Mouse (Mus musculus) midbrain, embryonic 11.5 days (tissue): ENCODE measurements around the gene Qprt. TPM values are rescaled to one million over a fixed set of nuclear protein-coding genes. Genes with fewer than 3 reads are reported as not detected.
"Not testable (repeated sequence)": the region's sequence is repeated elsewhere in the genome, so short reads cannot be mapped to it uniquely, and the experiment has no call there.

Source experiments
- ATAC-seq: fragments of 200-750 bp; cut with Nextera tagmentation; 2 replicates; pipeline ENCODE4 v1.8.0; 2017; ENCODE audit warnings: moderate TSS enrichment, moderate library complexity; ENCODE audit not compliant: low FRiP score
- DNase-seq: peaks from one replicate; pipeline ENCODE4 v3.0.0; 2015; ENCODE audit warnings: low spot score; ENCODE audit errors: missing footprints
- H3K27ac ChIP-seq: fragments of 300-500 bp; sonication (generic); 2 replicates; pipeline ENCODE4 v1.5.1; 2014; ENCODE audit warnings: low read depth, low read length
- H3K27me3 ChIP-seq: fragments of 300-500 bp; sonication (generic); 2 replicates; pipeline ENCODE4 v1.6.1; 2014; ENCODE audit warnings: mild to moderate bottlenecking, low read length, moderate library complexity, mixed read lengths; ENCODE audit not compliant: control insufficient read depth, insufficient read depth
- H3K36me3 ChIP-seq: fragments of 300-500 bp; sonication (generic); 2 replicates; pipeline ENCODE4 v1.6.1; 2014; ENCODE audit warnings: mild to moderate bottlenecking, low read length, moderate library complexity, mixed read lengths; ENCODE audit not compliant: control insufficient read depth, insufficient read depth
- H3K4me1 ChIP-seq: fragments of 300-500 bp; sonication (generic); 2 replicates; pipeline ENCODE4 v1.6.1; 2014; ENCODE audit warnings: low read length; ENCODE audit not compliant: control insufficient read depth, insufficient read depth
- H3K4me2 ChIP-seq: fragments of 300-500 bp; sonication (generic); 2 replicates; pipeline ENCODE4 v1.6.1; 2014; ENCODE audit warnings: mild to moderate bottlenecking, moderate library complexity
- H3K4me3 ChIP-seq: fragments of 300-500 bp; sonication (generic); 2 replicates; pipeline ENCODE4 v1.5.1; 2014; ENCODE audit warnings: low read depth, low read length
- H3K9ac ChIP-seq: fragments of 300-500 bp; sonication (generic); 2 replicates; pipeline ENCODE4 v1.6.1; 2014; ENCODE audit warnings: low read length
- H3K9me3 ChIP-seq: fragments of 300-500 bp; sonication (generic); 2 replicates; pipeline ENCODE4 v1.6.1; 2016; ENCODE audit warnings: low read length; ENCODE audit not compliant: control insufficient read depth
- WGBS: fragments of 180-500 bp; shearing (Covaris S2); extraction: QIAGEN DNeasy Blood & Tissue Kit; methylation state at CpG from one replicate; pipeline ENCODE4 v1.1.7; 2014; 5-methylcytosine and 5-hydroxymethylcytosine counted together
- polyA plus RNA-seq: library from polyadenylated mRNA; unstranded; fragments of >200 nt; fragmentation: Nextera tagmentation; extraction: Ambion mirVana; gene quantifications from 2 replicates; pipeline ENCODE4 v1.2.1, GENCODE M21; 2014

Qprt gene
- polyA plus RNA-seq, 1 experiment from 2014 or later, result 5.7 TPM

DNA sequence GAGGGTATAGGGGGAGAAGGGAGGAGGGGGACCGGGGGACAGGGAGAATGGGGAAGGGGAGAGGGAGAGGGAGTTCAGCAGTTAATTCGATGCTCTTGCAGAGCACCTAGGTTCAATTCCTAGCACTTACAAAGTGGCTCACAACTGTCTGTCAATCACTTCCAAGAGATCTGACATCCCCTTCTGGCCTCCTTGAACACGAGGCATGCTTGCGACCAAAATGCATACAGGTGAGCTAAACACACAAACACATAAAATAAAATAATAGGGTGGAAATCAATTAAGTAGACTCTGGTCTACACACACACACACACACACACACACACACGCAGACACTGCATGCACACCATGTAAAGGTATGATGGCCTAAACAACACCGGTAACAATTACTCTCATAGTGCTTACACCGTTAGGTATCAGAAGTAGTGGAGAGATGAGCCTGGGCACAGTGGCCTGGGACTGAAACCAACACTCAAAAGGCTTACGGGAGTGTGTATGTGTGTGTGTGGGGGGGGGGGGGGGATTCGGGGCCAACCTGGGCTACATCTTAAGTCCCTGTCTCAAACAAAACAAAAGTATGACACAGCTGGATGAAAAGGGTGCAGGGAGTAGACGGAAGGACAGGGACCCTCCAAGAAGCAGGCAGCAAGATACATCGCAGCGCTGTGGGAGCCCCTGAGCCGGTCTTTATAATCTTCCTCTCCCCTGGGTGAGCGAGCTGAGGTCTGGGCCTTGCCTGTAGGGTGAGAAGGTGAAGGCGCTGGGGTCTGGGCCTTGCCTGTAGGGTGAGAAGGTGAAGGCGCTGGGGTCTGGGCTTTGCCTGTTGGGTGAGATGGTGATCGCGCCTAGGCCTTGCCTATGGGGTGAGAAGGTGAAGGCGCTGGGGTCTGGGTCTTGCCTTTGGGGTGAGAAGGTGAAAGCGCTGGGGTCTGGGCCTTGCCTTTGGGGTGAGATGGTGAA lies 31.6 kb downstream of the Qprt start:
- ATAC-seq (no peak), DNase-seq (no peak)
- H3K9me3 ChIP-seq, result no peaks in the 10 kb centered on the region
- no peak overlapping the region for H3K9ac ChIP-seq
- H3K27ac ChIP-seq, result no peak overlapping the region
- no peaks in the 10 kb centered on the region for H3K27me3 ChIP-seq
- no peaks in the 10 kb centered on the region for H3K36me3 ChIP-seq
- no peak overlapping the region for H3K4me3 ChIP-seq
- 86% methylated on average over 20 of the region's 20 CpGs for WGBS
- no peak overlapping the region for H3K4me2 ChIP-seq
- H3K4me1 ChIP-seq, result peaks cover 6% of the 10 kb centered on the region; the same call in 1 of the 2 replicates

DNA sequence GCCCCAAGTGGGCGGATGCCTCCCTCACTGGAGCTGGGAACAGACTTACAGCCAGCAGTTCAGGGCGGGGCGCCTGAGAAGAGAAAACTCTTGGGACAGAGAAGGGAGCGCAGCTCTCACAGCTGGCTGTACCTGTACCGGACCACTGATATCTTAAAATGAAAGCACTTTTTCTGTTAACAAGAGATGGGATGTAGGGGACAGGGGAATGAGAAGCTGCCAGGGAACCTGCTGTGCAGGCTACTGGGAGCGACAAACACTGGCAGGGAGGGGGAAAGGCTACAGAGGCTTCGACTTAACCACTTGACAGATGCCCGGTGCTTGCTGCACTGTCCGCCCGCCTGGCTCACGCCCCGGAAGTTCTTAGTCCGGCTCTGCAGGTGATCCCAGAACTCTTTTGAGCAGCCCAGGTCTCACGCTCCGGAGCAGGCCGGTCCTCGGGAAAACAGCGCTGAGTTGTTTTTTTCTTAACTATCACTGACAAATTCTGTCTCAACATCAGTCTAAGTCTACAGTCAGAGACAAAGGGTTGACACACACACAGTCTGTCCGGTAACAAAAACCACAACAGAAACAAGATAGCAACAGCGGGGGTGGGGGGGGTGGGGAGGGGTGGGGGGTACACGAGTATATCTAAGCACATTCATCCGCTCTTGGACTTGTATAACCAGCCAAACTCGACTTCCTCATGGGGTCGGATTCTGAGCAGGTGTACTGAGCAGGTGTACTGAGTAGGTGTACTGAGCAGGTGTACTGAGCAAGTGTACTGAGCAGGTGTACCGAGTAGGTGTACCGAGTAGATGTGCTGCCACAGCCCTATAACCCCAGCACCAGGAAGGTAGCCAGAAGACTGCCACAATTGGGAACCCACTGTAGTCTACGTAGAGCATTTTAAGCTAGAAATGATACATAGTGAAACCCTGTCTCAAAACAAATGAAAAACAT lies 32.9 kb downstream of the Qprt start:
- peaks cover 6% of the 10 kb centered on the region; the same call in 1 of the 2 replicates for H3K4me1 ChIP-seq
- H3K36me3 ChIP-seq, result no peaks in the 10 kb centered on the region
- H3K27ac ChIP-seq, result no peak overlapping the region
- H3K4me3 ChIP-seq, result no peak overlapping the region
- H3K9ac ChIP-seq, result peak overlapping the region; percentile 52
- DNase-seq (no peak), ATAC-seq (no peak)
- no peaks in the 10 kb centered on the region for H3K27me3 ChIP-seq
- 23% methylated on average over 27 of the region's 27 CpGs for WGBS
- H3K4me2 ChIP-seq, result peak overlapping the region; percentile 38
- no peaks in the 10 kb centered on the region for H3K9me3 ChIP-seq

DNA sequence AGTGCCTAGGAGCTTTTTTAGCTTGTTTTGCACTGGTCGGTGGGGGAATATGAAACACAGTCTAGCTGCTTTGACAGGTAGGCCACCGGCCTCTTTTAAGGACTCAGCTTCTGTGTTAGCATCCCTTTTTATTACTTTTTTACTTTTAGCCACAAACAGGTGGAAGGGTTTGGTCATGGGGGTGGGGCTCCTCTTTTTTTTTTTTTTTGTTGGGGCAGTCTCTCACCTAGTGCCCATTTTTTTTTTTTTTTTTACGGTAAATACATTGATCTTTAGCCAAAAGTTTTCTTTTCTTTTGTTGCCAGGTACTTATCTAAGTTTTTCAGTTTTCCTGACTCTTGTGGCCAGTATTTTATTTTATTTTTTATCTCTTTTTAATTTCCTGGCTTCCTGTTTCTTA lies 33.9 kb downstream of the Qprt start:
- WGBS, result 89% methylated on average over 3 of the region's 3 CpGs

DNA sequence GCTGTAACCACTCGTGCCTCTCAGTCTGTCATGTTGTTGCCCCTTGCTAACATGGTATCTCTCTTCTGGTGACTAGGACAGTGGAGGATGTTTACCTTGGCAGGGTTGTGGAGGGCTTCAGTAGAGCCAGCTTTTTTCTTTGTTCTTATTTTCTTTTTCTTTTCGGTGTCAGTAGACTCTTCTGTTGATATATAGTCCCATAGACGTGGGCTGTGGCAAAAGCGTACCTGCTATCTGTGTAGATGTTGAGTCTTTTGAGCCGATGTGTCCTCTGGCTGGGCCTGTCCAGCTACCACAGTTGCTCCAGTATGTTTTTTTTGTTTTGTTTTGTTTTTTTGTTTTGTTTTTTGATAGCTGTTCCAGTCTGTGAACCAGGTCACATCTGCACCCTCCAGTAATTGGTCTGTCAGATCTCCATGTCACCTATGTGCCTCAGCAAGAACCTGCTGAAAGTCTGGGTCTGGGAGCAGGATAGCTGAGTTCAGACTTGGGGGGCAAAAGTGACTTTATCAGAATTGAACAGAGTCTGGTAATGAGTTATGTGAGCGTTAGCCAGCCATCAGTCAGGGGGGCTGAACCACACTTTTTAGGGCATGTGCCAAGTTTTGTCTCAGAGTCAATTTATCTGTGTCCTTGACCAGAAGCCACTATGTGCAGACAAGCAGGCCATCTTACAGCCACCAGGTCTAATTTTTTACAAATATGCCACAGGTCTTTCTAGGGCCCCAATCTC lies 34.6 kb downstream of the Qprt start, which contains the start of gene Zg16:
Zg16 (minus strand) TSS at position 51 of the 733 bp plus-strand sequence.
- not testable (repeated sequence) for H3K9me3 ChIP-seq
- WGBS, result 88% methylated on average over 6 of the region's 6 CpGs

More for the DNA sequence above, 33.9 kb downstream of the Qprt start:
- no peaks in the 10 kb centered on the region for H3K9me3 ChIP-seq
- peaks cover 6% of the 10 kb centered on the region; the same call in 1 of the 2 replicates for H3K4me1 ChIP-seq
- H3K9ac ChIP-seq, result no peak overlapping the region
- H3K27me3 ChIP-seq, result no peaks in the 10 kb centered on the region
- no peak overlapping the region for H3K4me2 ChIP-seq
- ATAC-seq (no peak), DNase-seq (no peak)
- H3K36me3 ChIP-seq, result no peaks in the 10 kb centered on the region
- H3K27ac ChIP-seq, result no peak overlapping the region
- H3K4me3 ChIP-seq, result no peak overlapping the region

DNA sequence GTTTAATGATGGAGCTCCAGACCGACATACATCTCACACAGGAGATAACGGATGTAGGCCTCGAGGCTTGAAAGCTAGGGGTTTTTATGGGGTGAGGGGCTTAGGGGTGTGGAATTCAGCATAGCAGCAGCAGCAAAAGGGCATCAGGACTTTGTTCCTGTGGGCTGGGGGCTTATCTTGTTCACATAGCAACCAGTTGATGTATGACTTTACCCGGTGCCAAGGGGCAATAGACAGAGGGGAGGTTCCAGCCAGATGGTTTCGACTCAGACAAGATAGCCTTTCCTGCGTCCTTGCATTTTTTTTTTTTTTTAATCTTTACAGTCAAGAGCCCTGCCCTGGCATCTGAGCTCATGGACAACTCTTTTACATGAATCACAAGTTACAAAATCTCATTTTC lies 36.3 kb downstream of the Qprt start:
- not testable (repeated sequence) for H3K4me2 ChIP-seq, DNase-seq, H3K27ac ChIP-seq, H3K4me1 ChIP-seq, H3K27me3 ChIP-seq, H3K36me3 ChIP-seq, H3K4me3 ChIP-seq, H3K9me3 ChIP-seq, H3K9ac ChIP-seq, ATAC-seq
- WGBS, result 89% methylated on average over 6 of the region's 6 CpGs

More for the DNA sequence above, 34.6 kb downstream of the Qprt start, which contains the start of gene Zg16:
- not testable (repeated sequence) for H3K36me3 ChIP-seq, H3K9ac ChIP-seq, DNase-seq, ATAC-seq, H3K4me3 ChIP-seq, H3K27ac ChIP-seq, H3K27me3 ChIP-seq, H3K4me2 ChIP-seq, H3K4me1 ChIP-seq

DNA sequence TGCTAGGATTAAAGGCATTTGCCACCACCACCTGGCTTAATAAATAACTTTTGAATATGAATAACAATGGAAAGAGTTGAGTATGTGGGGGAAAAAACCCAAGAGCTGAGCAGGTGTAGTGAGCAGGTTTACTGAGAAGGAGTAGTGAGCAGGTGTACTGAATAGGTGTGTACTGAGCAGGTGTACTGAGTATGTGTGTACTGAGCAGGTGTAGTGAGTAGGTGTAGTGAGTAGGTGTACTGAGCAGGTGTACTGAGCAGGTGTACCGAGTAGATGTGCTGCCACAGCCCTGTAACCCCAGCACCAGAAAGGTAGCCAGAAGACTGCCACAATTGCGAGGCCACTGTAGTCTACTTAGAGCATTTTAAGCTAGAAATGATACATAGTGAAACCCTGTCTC lies 37.2 kb downstream of the Qprt start:
- Histone ChIP-seq H3K36me3 (no peaks in the 10 kb centered on the region), H3K4me3 (no peak overlapping the region), H3K4me1 (peaks cover 6% of the 10 kb centered on the region; the same call in 1 of the 2 replicates), H3K9ac (no peak overlapping the region), H3K27ac (no peak overlapping the region), H3K27me3 (no peaks in the 10 kb centered on the region), H3K4me2 (no peak overlapping the region), H3K9me3 (no peaks in the 10 kb centered on the region)
- ATAC-seq (no peak), DNase-seq (no peak)
- WGBS, result 82% methylated on average over 2 of the region's 2 CpGs

DNA sequence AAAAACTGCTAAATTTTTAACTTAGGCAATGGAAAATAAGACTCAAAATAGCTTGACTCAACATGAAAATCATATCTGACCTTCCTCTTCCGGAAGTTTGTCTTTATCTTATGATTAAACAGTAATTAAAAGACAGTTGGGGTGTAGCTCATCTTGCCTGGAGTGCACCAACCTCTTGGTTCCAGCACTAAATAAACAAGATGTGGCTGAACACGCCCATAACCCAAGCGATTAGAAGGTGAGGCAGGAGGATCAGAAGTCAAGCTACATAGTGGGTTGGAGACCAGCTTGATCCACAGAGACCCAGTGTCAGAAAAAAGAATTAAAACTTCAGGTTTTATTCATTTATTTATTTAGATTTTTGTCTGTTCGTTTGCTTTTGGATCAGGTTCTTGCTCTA lies 38.3 kb downstream of the Qprt start:
- ATAC-seq, result no peak
- no peak for DNase-seq
- 88% methylated on average over 4 of the region's 4 CpGs for WGBS
- Histone ChIP-seq H3K4me1 (no peaks in the 10 kb centered on the region), H3K27me3 (no peaks in the 10 kb centered on the region), H3K4me2 (no peak overlapping the region), H3K36me3 (no peaks in the 10 kb centered on the region), H3K9me3 (no peaks in the 10 kb centered on the region), H3K9ac (no peak overlapping the region), H3K4me3 (no peak overlapping the region), H3K27ac (no peak overlapping the region)

DNA sequence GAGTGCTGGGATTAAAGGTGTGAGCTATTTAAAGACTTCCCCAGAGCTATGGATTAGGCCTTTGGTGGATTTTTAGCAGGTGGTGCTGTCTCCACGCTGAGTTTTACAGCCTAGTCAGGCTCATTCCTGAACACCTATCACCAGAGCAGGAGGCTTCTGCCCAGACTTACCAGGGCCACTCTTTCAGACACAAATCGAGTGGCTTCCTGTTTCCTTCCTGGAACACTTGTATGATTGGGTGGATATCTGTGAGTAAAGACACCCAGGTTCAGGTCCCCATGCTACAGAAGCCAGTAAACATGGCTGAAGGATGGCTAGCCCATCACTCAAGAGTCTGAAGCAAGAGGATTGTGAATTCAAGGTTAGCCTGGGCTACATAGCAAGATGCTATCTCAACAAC lies 39.0 kb downstream of the Qprt start:
- Histone ChIP-seq H3K9ac (no peak overlapping the region), H3K4me3 (no peak overlapping the region), H3K27me3 (no peaks in the 10 kb centered on the region), H3K27ac (no peak overlapping the region), H3K4me2 (no peak overlapping the region), H3K36me3 (no peaks in the 10 kb centered on the region), H3K4me1 (no peaks in the 10 kb centered on the region), H3K9me3 (no peaks in the 10 kb centered on the region)
- ATAC-seq, result no peak
- 53% methylated on average over 2 of the region's 2 CpGs for WGBS
- DNase-seq, result no peak
